Mouse (Mus musculus) spleen, postnatal 4 days (tissue): ENCODE data around the gene Dll3.
"Not testable (repeated sequence)": the region's sequence is repeated elsewhere in the genome, so short reads cannot be mapped to it uniquely, and the experiment has no call there.

Experiments used
- DNase-seq, 2 experiments: peaks; one replicate each; pipeline ENCODE4 v3.0.0; 2022; ENCODE audit warnings: low spot score in 2 of 2

Dll3 gene

DNA sequence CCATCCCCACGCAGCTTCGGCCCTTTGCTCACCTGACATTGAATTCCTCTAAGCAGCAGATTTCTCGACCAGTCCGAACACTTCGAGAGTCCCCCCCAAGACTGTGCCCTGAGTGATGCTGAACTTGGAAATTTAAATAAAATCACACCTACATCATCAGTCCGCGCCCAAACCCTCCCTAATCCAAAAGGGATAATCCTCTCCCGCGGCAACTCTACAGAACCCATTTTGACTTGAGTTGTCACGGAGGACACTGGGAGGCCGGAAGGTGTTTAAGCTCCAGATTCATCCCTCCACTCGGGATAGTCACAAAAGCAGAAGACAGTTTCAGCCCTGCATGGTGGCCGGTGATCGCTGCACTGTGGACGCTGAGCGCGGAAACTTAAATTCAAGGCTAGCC, 50.1 kb downstream of the Dll3 start:
- no peak for DNase-seq

- DNase-seq, result no peak
Measured at GRCm38 (mm10) chr7:28248957-28249356, 53.1 kb downstream of the Dll3 start.

- DNase-seq, result not testable (repeated sequence)
Measured at GRCm38 (mm10) chr7:28243943-28244342, 58.1 kb downstream of the Dll3 start.
